Mouse (Mus musculus): ENCODE data around the gene Aplp2. TPM values are rescaled to one million over a fixed set of nuclear protein-coding genes. Genes with fewer than 3 reads are reported as not detected.

The Aplp2 gene
- polyA plus RNA-seq, 1 experiment from 2014 or later = 233 TPM

DNA sequence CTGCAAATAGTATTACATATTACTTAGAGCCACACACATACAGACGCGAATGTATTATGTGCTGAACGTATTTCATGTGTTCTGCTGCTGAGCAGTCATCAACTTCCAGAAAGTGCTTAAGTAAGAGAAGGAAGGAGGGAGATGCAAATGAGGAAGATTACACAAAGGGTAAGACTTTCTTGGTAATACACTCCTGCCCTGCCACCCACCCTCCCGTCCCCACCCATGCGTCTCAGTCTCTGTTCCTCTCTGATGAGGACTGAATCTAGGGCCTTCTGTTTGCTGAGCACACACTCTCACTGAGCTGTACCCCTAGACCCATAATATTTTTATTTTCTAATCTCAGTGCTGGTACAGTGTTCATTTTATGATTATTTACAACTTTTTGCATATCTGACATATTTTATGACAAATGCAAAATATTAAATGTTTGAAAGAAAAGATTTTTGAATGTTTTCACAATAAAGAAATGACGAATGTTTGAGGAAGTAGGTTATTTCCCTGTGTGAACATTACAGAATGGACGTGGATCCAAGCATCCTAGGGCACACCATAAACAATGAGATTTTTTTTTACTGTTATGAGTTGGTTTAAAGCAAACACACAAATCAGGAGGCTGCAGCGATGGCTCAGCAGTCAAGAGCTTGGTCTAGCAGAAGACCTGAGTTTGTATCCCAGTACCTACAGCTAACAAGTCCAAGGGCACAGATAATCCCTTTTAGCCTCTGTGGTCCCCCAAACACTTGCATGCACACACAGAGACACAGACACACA lies 36.0 kb upstream of the Aplp2 start:
- DNase-seq (ENCODE audit: low spot score, missing footprints) (no peak), ATAC-seq (ENCODE audit: low FRiP score) (no peak)
- no peak overlapping the region for H3K27ac ChIP-seq (ENCODE audit: low read depth, low read length)
- no peaks in the 10 kb centered on the region for H3K27me3 ChIP-seq (ENCODE audit: control insufficient read depth, insufficient read depth, low read length)
- H3K9me3 ChIP-seq (ENCODE audit: control insufficient read depth, low read length) = no peaks in the 10 kb centered on the region
- no peak overlapping the region for H3K9ac ChIP-seq (ENCODE audit: low read length)
- 80% methylated on average over 8 of the region's 8 CpGs for WGBS
- H3K4me3 ChIP-seq (ENCODE audit: low read depth, low read length) = no peak overlapping the region
- H3K36me3 ChIP-seq (ENCODE audit: control insufficient read depth, insufficient read depth, low read length) = no peaks in the 10 kb centered on the region
- no peak overlapping the region for H3K4me2 ChIP-seq
- H3K4me1 ChIP-seq (ENCODE audit: control insufficient read depth, insufficient read depth, low read length) = no peaks in the 10 kb centered on the region

DNA sequence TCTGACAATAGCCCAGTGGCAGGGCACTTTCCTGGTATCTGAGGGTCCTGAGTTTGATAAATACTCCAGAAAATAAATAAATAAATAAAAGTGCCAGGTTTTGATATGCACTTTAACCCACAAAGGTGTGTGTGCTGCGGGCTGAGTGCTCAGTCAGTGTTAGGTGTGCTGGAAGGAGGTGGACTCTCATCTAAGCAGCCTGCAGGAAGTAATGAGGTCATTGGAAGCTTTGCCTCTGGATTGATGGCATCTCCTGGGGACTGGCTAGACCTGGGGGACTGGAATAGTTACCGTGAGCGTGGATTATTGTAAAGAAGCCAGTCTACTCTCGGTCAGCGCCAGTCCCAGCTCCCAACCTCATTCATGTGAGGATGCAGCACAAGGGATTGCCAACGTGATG lies 34.8 kb upstream of the Aplp2 start:
- H3K4me2 ChIP-seq = no peak overlapping the region
- H3K27ac ChIP-seq (ENCODE audit: low read depth, low read length) = no peak overlapping the region
- H3K27me3 ChIP-seq (ENCODE audit: control insufficient read depth, insufficient read depth, low read length) = no peaks in the 10 kb centered on the region
- H3K4me3 ChIP-seq (ENCODE audit: low read depth, low read length) = no peak overlapping the region
- DNase-seq (ENCODE audit: low spot score, missing footprints) = peak; percentile 78
- WGBS = 71% methylated on average over 6 of the region's 6 CpGs
- H3K9ac ChIP-seq (ENCODE audit: low read length) = no peak overlapping the region
- H3K4me1 ChIP-seq (ENCODE audit: control insufficient read depth, insufficient read depth, low read length) = no peaks in the 10 kb centered on the region
- ATAC-seq (ENCODE audit: low FRiP score) = no peak
- H3K9me3 ChIP-seq (ENCODE audit: control insufficient read depth, low read length) = no peaks in the 10 kb centered on the region
- no peaks in the 10 kb centered on the region for H3K36me3 ChIP-seq (ENCODE audit: control insufficient read depth, insufficient read depth, low read length)

DNA sequence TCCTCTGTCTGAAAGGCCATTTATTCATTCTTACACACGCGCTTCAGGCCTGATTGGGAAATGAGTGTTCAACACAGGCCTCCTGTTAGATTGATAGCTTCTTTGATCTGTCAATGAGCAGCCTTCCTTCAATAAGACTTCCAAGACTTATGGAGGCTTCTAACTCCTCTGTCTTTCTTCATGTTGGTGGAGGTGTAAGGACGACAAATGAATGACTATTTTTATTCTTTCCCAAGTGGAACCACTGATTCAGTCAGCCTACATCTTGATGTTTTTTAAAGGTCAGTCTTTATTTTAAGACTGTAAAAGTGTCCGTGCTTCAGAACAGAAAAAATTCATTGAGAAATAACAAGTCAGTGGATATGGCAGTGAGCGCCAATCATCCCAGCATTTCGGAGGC lies 33.4 kb upstream of the Aplp2 start:
- no peaks in the 10 kb centered on the region for H3K36me3 ChIP-seq (ENCODE audit: control insufficient read depth, insufficient read depth, low read length)
- ATAC-seq (ENCODE audit: low FRiP score) = no peak
- no peak overlapping the region for H3K27ac ChIP-seq (ENCODE audit: low read depth, low read length)
- H3K9ac ChIP-seq (ENCODE audit: low read length) = no peak overlapping the region
- H3K4me2 ChIP-seq = no peak overlapping the region
- 94% methylated on average over 6 of the region's 6 CpGs for WGBS
- H3K4me3 ChIP-seq (ENCODE audit: low read depth, low read length) = no peak overlapping the region
- no peaks in the 10 kb centered on the region for H3K27me3 ChIP-seq (ENCODE audit: control insufficient read depth, insufficient read depth, low read length)
- H3K9me3 ChIP-seq (ENCODE audit: control insufficient read depth, low read length) = no peaks in the 10 kb centered on the region
- no peaks in the 10 kb centered on the region for H3K4me1 ChIP-seq (ENCODE audit: control insufficient read depth, insufficient read depth, low read length)
- peak; percentile 54 for DNase-seq (ENCODE audit: low spot score, missing footprints)

DNA sequence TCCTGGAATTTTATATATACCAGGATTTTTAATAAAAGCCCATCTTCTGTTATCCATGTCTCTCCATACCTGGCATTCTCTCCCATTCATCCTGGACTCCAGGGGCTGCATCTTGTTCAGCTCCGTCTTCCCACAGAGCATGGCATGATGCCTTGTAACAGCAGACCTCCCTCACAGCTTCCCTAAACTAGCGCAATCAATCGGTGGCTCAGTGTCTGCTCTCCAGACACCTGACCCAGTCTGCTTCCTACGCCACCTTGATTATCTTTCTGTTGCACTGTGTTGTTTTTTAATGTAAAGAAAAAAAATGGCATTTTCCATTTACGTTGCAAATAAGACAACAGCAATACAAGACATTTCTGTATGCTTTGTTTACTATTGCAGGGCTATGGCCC lies 32.3 kb upstream of the Aplp2 start:
- no peak overlapping the region for H3K4me2 ChIP-seq
- no peaks in the 10 kb centered on the region for H3K36me3 ChIP-seq (ENCODE audit: control insufficient read depth, insufficient read depth, low read length)
- no peak overlapping the region for H3K9ac ChIP-seq (ENCODE audit: low read length)
- H3K9me3 ChIP-seq (ENCODE audit: control insufficient read depth, low read length) = no peaks in the 10 kb centered on the region
- WGBS = 84% methylated on average over 5 of the region's 5 CpGs
- no peaks in the 10 kb centered on the region for H3K4me1 ChIP-seq (ENCODE audit: control insufficient read depth, insufficient read depth, low read length)
- no peaks in the 10 kb centered on the region for H3K27me3 ChIP-seq (ENCODE audit: control insufficient read depth, insufficient read depth, low read length)
- DNase-seq (ENCODE audit: low spot score, missing footprints) (peak; percentile 17), ATAC-seq (ENCODE audit: low FRiP score) (no peak)
- no peak overlapping the region for H3K27ac ChIP-seq (ENCODE audit: low read depth, low read length)
- no peak overlapping the region for H3K4me3 ChIP-seq (ENCODE audit: low read depth, low read length)

DNA sequence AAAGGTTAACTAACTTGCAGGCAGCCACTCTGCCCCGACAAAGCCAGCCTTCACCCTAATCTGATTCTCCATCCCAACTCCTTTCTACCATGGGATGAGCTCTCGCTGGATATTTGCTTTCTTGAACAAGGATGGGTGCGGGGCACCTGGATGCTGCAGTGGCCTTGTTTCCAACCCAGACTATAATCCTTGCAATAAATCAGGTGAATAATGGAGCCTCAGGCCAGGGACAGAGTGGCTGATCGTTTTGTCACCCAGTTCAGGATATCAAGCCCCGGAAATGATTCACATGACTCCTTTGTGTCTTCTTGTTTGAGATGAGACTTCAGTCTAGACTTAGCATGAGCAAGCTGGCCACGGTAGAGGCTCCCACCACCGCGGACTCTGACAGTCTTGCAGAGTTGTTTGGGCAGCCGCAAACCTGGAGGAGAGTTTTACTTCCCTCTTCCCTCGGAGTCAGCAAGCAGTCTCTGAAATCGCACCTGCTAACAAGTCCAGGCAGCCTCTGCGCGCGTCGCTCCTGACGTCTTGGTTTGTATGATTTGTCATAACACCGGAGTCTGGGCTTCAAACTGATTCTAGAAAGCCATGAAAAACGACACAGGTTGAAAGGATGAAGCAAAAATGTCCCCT lies 31.8 kb upstream of the Aplp2 start:
- H3K9ac ChIP-seq (ENCODE audit: low read length) = no peak overlapping the region
- H3K27me3 ChIP-seq (ENCODE audit: control insufficient read depth, insufficient read depth, low read length) = no peaks in the 10 kb centered on the region
- no peaks in the 10 kb centered on the region for H3K4me1 ChIP-seq (ENCODE audit: control insufficient read depth, insufficient read depth, low read length)
- no peak for ATAC-seq (ENCODE audit: low FRiP score)
- no peaks in the 10 kb centered on the region for H3K9me3 ChIP-seq (ENCODE audit: control insufficient read depth, low read length)
- 81% methylated on average over 18 of the region's 18 CpGs for WGBS
- H3K4me3 ChIP-seq (ENCODE audit: low read depth, low read length) = no peak overlapping the region
- peak; percentile 54 for DNase-seq (ENCODE audit: low spot score, missing footprints)
- H3K4me2 ChIP-seq = no peak overlapping the region
- H3K27ac ChIP-seq (ENCODE audit: low read depth, low read length) = no peak overlapping the region
- no peaks in the 10 kb centered on the region for H3K36me3 ChIP-seq (ENCODE audit: control insufficient read depth, insufficient read depth, low read length)

DNA sequence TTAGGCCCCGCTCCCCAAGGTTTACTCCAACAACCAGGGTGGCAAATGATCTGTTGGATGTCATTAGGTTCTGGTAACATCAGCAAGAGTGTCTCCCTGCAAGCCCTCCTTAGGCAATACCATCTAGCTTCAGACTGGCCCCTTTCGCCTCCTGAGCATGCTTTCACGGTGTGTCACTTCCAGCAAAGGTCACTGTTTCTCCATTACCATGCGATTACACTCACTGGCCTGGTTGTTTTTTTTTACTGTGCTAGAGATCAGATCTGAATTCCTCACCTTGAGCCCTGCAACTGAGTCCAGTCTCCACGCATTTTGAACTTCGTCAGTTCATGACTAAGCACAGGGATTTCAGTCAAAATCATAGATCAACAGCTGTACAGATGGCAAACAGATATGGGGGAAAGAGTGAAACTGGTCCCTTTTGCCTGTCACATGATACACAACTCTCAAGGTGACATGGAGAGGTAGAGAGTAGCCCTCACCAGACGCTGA lies 29.6 kb upstream of the Aplp2 start:
- DNase-seq (ENCODE audit: low spot score, missing footprints) = peak; percentile 45

DNA sequence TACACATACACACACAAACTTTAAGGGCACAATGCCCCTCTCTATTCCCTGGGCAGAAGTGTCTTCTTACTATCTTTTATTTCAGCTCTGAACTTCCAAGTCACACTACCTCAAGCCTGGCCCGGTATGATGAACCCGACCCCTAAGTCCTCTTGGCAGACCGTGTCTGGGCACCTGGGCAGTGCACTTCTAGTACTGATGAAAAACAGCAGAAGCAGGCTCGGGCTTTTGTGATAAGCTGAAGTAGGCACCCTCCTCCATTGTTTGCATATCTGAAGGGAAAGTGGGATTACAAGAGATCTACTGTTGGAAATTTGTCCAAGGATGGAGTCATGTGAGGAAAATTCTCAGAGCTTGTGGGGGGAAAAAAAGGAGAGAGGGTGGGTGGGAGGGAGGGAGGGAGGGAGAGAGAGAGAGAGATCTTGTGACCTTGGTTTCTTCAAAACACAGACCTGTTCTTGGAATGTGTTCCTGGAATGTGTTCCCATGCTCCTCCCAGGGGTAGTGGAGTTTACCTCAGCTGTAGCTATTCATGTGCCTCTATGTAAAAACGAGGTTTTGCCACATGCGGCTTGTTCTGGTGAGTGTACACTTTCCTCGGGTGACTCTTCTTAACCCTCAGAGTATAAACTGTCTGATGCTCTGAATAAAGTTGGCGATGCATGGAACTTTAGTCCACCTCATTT lies 29.1 kb upstream of the Aplp2 start:
- no peak overlapping the region for H3K4me3 ChIP-seq (ENCODE audit: low read depth, low read length)
- no peaks in the 10 kb centered on the region for H3K27me3 ChIP-seq (ENCODE audit: control insufficient read depth, insufficient read depth, low read length)
- WGBS = 88% methylated on average over 8 of the region's 8 CpGs
- H3K9ac ChIP-seq (ENCODE audit: low read length) = no peak overlapping the region
- H3K4me2 ChIP-seq = no peak overlapping the region
- peak; percentile 49 for DNase-seq (ENCODE audit: low spot score, missing footprints)
- no peaks in the 10 kb centered on the region for H3K36me3 ChIP-seq (ENCODE audit: control insufficient read depth, insufficient read depth, low read length)
- no peaks in the 10 kb centered on the region for H3K4me1 ChIP-seq (ENCODE audit: control insufficient read depth, insufficient read depth, low read length)
- H3K27ac ChIP-seq (ENCODE audit: low read depth, low read length) = no peak overlapping the region
- no peaks in the 10 kb centered on the region for H3K9me3 ChIP-seq (ENCODE audit: control insufficient read depth, low read length)
- ATAC-seq (ENCODE audit: low FRiP score) = no peak

More for the DNA sequence above, 29.6 kb upstream of the Aplp2 start:
- H3K4me2 ChIP-seq = no peak overlapping the region
- H3K27me3 ChIP-seq (ENCODE audit: control insufficient read depth, insufficient read depth, low read length) = no peaks in the 10 kb centered on the region
- no peaks in the 10 kb centered on the region for H3K4me1 ChIP-seq (ENCODE audit: control insufficient read depth, insufficient read depth, low read length)
- H3K36me3 ChIP-seq (ENCODE audit: control insufficient read depth, insufficient read depth, low read length) = no peaks in the 10 kb centered on the region
- H3K27ac ChIP-seq (ENCODE audit: low read depth, low read length) = no peak overlapping the region
- no peak overlapping the region for H3K4me3 ChIP-seq (ENCODE audit: low read depth, low read length)
- H3K9ac ChIP-seq (ENCODE audit: low read length) = no peak overlapping the region
- WGBS = 89% methylated on average over 7 of the region's 7 CpGs
- ATAC-seq (ENCODE audit: low FRiP score) = no peak
- H3K9me3 ChIP-seq (ENCODE audit: control insufficient read depth, low read length) = no peaks in the 10 kb centered on the region

DNA sequence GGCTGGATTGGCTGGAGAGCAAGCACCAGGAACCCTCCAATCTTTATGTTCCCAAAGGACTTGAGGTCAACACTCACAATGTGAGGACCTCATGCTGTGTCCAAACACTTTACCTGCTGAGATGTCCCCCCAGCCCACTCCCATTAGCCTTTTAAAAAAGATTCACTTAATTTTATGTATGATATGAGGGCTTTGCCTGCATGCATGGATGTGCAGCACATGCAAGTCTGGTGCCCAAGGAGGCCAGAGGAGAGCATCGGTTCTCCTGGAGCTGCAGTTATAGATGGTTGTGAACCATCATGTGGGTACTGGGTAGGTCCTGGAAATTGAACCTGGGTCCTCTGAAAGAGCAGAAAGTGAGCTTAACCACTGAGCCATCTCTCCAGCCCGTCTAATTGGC lies 27.9 kb upstream of the Aplp2 start:
- Histone ChIP-seq H3K9ac (ENCODE audit: low read length) (no peak overlapping the region), H3K4me1 (ENCODE audit: control insufficient read depth, insufficient read depth, low read length) (no peaks in the 10 kb centered on the region), H3K4me2 (no peak overlapping the region), H3K36me3 (ENCODE audit: control insufficient read depth, insufficient read depth, low read length) (no peaks in the 10 kb centered on the region), H3K27ac (ENCODE audit: low read depth, low read length) (no peak overlapping the region), H3K9me3 (ENCODE audit: control insufficient read depth, low read length) (no peaks in the 10 kb centered on the region), H3K4me3 (ENCODE audit: low read depth, low read length) (no peak overlapping the region), H3K27me3 (ENCODE audit: control insufficient read depth, insufficient read depth, low read length) (no peaks in the 10 kb centered on the region)
- 83% methylated on average over 2 of the region's 2 CpGs for WGBS
- peak; percentile 54 for DNase-seq (ENCODE audit: low spot score, missing footprints)
- ATAC-seq (ENCODE audit: low FRiP score) = no peak

DNA sequence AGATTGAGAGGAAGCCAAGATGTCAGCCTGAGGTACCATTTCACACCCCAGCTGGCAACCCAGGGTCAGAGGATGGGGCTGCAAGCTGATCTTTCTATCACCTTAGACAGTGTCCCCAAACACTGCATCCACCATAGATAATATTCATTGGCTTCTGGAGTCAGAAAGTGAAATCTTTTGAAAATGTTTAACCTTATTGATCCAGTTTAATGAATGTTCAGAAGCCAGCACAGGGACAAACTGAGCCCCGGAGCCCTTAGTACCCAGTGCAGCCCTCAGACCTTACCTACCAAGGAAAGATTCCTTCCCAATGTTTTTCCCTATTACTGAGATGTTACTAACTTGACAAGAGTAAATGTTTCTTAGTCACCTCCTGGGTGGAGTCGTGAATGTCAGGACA lies 26.9 kb upstream of the Aplp2 start:
- H3K4me2 ChIP-seq = no peak overlapping the region
- no peak for ATAC-seq (ENCODE audit: low FRiP score)
- H3K9me3 ChIP-seq (ENCODE audit: control insufficient read depth, low read length) = no peaks in the 10 kb centered on the region

More for the DNA sequence above, 26.9 kb upstream of the Aplp2 start:
- Histone ChIP-seq H3K9ac (ENCODE audit: low read length) (no peak overlapping the region), H3K4me3 (ENCODE audit: low read depth, low read length) (no peak overlapping the region), H3K4me1 (ENCODE audit: control insufficient read depth, insufficient read depth, low read length) (no peaks in the 10 kb centered on the region), H3K27ac (ENCODE audit: low read depth, low read length) (no peak overlapping the region), H3K36me3 (ENCODE audit: control insufficient read depth, insufficient read depth, low read length) (no peaks in the 10 kb centered on the region), H3K27me3 (ENCODE audit: control insufficient read depth, insufficient read depth, low read length) (no peaks in the 10 kb centered on the region)
- peak; percentile 4 for DNase-seq (ENCODE audit: low spot score, missing footprints)
- 80% methylated on average over 2 of the region's 2 CpGs for WGBS

Data from midbrain, embryonic 11.5 days (tissue).